Mouse (Mus musculus) lung, postnatal 10 days (tissue): ENCODE measurements at regions not wholly inside any gene's neighbourhood (a gene's known extent, or its start where the extent isn't known, plus 50 kb on each side); places are given as distances from the start of the nearest gene placed in this dataset.

ENCODE experiments used
- DNase-seq: peaks from one replicate; pipeline ENCODE4 v3.0.0; 2021

GRCm38 (mm10) chr3:61740088-61740487 is 374.3 kb upstream of the B430305J03Rik start:
- no peak for DNase-seq

- no peak for DNase-seq
These were observed 372.8 kb upstream of the B430305J03Rik start for GRCm38 (mm10) chr3:61738528-61738927.

DNA sequence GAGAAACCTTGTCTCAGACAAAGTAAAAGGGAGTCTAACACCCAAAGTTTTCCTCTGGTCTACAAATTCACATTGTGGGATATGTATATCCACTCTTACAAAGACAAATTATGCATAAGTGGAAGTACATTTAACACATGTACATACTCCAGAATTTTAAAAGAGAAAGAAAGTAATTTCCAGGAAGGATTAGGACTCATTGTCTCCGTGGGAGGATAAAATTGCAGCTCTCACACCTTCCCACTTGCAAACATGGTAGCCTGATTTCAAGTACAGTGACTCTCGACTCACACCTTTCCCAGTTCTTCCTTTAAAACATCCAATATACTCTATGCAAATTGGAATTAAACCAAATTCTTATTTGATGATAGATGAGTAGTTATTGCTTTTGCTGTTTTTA is 351.0 kb upstream of the B430305J03Rik start:
- DNase-seq, result no peak

DNA sequence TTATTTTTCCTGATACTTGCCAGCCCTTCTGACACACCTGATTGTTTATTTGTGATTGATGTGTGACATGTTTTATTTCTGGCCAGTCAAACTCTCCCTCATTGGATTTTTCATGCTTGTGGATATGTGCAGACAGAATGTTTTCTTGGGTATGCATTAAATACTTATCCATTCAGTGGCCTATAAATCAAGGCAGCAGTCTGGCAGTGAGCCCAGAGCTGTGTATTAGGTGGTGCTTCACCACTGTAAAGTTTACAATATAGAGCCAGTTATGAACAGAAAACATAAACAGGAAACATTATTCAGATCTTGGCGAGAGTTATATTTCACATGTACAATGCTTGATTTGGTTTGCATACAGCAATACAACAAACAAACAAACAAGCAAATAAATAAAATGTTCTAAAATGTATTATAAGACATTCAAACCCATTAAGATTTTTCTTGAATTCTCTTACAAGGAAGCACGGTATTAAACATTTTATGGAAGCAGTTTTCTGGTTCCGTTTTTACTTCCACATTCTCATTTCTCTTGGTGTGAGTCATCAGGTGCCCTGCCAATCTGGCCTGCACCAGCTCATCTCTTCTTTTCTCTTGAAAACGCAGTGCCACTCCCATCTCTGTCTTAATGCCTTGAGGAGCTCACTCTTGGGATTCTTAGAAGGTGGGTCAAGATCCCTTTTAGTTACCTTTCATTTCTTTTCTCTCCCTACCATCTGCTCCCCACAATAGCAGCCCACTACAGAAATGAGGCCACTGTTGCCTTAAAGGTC is 322.4 kb upstream of the B430305J03Rik start:
- DNase-seq, result no peak

- no peak for DNase-seq
These were observed 305.1 kb upstream of the B430305J03Rik start for GRCm38 (mm10) chr3:61670874-61671273.

- no peak for DNase-seq
These were observed 290.4 kb upstream of the B430305J03Rik start for GRCm38 (mm10) chr3:61656143-61656542.

DNA sequence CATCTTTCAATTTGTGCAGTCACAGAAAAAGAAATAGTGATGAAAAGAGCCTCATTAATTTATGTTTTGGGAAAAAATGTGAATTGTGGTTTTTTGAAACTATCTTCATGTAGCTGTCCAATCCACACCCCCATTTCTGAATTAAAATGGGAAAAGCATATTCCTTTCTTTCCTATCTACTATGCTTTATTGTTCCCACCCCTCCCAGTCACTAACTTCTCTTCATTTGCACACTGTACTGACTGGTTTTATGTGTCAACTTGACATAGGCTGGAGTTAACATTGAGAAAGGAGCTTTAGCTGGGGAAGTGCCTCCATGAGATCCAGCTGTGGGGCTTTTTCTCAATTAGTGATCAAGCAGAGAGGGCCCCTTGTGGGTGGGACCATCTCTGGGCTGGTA is 262.8 kb upstream of the B430305J03Rik start:
- no peak for DNase-seq

- DNase-seq, result no peak
These were observed 262.3 kb upstream of the B430305J03Rik start for GRCm38 (mm10) chr3:61628099-61628498.

DNA sequence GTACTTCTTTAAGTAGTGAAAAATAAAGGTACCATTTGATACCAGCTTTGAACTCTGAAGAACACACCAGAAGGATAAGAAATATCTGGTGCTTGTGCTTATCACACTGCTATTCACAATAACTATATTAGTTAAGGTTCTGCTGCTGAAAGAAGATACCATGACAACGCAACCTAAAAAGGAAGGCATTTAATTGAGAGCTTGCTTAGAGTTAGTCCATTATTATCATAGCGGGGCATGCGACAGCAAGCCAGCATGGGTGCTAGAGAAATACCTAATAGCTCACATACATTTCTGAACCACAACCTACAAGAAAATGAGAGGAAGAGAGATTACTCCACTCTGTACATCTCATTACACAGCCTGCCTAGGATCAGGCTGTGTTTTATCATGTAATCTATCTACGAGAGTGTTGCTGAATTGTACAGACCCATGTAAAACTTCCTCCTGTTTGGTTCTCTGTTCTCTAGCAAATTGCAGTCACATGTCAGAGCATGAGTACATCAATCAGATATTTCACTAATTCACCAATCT is 258.3 kb upstream of the B430305J03Rik start:
- no peak for DNase-seq

GRCm38 (mm10) chr3:61605469-61605868 is 239.7 kb upstream of the B430305J03Rik start:
- DNase-seq, result no peak

DNA sequence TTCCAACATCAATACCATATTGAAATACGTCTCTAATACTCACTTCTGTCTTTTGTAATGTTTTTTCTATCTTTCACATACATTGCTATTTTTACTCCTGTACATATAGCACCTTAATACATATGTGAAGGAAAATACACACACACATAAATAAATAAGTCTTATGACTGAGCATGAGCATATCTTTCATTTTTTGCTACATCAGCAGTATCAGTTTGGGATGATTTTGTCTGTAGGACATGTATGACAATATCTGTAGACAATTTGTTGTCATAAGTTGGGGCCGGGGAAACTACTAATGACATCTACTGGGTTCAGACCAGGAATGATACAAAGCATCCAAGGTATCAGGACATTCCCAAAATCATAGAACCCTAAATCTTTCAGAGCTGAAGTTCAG is 237.1 kb upstream of the B430305J03Rik start:
- no peak for DNase-seq

DNA sequence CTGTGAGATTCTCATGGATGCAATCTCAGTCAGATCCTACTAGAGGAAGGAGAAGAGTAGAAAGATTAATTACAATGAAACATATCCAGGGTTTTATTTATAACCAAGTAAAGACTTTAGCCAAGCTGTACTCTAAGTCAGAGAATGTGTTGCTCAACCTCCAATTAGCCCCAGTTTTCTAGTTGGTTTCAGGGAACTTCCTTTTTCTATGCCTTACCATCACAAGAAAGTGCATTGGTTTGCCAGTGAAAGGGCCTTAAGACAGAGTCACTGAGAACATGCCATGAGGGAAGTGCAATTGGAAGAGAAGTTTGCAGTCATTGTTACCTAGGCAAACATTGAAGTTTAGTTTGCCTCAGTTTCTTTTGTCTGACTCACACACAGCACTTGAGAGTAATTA is 229.8 kb upstream of the B430305J03Rik start:
- no peak for DNase-seq

- no peak for DNase-seq
These were observed 226.6 kb upstream of the B430305J03Rik start for GRCm38 (mm10) chr3:61592342-61592741.

DNA sequence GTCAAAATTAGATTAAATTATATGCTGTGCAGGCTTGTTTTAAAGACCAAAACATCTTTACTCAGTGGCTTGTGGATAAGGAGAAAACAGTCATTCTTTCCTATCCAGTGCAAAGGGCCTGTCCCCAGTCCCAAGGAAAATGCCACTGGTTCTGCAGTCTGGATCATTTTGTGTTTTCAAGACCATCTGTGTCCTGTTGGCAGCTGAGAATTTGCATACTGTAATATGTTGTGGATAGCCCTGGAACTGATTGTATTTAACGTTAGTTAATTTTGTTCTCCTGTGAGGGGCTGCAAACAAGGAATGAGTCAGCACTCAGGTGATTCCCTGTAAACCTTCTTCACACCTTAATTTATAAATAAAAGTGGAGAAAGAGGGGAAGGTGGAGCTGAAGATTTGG is 217.9 kb upstream of the B430305J03Rik start:
- DNase-seq, result no peak

GRCm38 (mm10) chr3:61582927-61583326 is 217.2 kb upstream of the B430305J03Rik start:
- DNase-seq, result no peak

GRCm38 (mm10) chr3:61580252-61580651 is 214.5 kb upstream of the B430305J03Rik start:
- DNase-seq, result no peak

- DNase-seq, result no peak
These were observed 171.4 kb upstream of the B430305J03Rik start for GRCm38 (mm10) chr3:61537113-61537512.

DNA sequence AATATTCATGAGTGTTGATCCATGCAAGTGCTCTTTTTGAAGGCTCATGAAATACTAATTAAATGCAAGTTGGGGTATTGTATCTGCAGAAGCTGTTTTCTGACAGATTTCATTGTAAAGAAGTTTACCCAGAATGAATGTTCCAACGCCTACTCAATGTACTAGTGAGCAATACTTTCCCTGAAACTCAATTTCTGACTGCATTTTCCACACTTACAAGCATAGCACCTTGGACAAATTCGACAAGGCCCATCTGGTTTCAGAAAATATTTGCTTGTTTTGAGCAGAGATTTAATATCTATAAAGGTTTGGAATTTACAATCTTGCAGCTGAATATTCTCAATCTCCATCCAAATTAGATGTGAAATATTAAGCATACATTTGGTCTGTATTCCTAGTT is 170.0 kb upstream of the B430305J03Rik start:
- DNase-seq, result no peak

DNA sequence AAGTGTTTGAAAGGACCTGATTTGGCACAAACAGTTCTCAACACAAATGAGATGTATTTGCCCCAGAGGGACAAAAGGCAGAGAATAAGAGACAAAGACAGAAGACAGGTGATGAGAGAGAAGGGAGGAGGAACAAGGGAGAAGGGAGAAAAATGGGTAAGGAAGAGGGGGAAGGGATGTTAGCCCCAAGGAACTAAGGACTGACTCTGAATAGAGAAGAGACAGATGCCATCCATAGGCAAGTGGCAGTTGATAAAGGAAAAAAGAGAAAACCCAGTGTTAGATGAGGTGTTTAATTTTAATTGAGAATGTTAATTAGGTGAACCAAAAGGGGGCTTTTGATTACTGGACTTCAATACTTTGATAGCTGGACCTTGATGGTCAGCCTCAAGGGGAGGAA is 137.4 kb upstream of the B430305J03Rik start:
- no peak for DNase-seq

GRCm38 (mm10) chr3:61494835-61495234 is 129.1 kb upstream of the B430305J03Rik start:
- no peak for DNase-seq

- DNase-seq, result no peak
These were observed 121.1 kb upstream of the B430305J03Rik start for GRCm38 (mm10) chr3:61486808-61487389.

DNA sequence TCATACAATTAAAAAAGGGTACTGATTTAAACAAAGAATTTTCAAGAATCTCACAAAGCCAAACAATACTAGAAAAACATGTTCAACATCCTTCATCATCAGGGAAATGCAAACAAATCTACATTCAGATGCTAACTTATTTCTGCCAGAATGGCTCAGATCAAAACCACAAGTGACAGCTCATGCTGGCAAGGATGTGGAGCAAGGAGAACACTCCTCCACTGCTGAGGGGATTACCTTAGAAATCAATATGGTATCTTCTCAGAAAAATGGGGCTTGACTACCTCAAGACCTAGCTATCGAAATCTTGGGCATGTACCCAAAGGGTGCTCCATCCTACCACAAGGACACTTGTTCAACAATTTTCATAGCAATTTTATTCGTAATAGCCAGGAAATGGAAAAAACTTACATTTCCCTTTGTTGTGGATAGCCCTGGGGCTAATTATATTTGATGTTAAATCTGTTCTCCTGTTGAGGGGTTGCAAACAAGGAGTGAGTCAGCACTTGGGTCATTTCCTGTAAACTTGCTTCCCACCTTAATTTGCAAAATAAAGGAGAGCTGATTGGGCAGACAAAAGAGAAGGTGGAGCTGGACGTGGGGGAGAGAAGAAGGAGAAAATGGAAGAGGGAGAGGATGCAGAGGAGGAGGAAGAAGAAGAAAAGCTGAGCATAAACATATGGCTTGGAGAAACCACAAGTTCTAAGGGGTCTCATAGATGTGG is 113.3 kb upstream of the B430305J03Rik start:
- DNase-seq, result no peak

DNA sequence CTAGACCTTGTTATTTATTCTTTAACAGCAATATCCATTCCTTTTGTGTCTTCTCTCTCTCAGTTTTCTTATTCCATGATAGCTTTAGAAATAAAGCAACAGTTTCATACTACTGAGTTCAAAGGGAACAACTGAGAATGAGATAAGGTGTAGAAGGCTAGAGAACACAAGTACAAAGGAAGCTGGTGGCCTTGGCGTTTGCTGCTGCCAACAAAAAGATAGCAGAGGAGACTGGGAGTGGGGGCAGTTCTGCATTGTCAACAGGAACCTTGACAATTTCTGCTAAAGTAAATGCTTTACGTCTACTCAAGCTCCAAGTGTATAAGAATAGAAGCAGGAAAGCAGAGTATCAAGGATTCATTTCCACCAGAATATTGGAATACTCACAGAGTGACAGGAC is 109.3 kb upstream of the B430305J03Rik start:
- DNase-seq, result no peak

- DNase-seq, result peak; percentile 30
These were observed 101.4 kb upstream of the B430305J03Rik start for GRCm38 (mm10) chr3:61467158-61467557.
